Mouse (Mus musculus): Measurements from ENCODE around the gene Hey2. TPM values are rescaled to one million over a fixed set of nuclear protein-coding genes. Genes with fewer than 3 reads are reported as not detected.
A peak's percentile ranks its signal among the peaks of the same experiment; 100 is the strongest.

Hey2 gene
- polyA plus RNA-seq (2012; rRNA removed) = 21.2 and 21.6 TPM in 2 replicates

DNA sequence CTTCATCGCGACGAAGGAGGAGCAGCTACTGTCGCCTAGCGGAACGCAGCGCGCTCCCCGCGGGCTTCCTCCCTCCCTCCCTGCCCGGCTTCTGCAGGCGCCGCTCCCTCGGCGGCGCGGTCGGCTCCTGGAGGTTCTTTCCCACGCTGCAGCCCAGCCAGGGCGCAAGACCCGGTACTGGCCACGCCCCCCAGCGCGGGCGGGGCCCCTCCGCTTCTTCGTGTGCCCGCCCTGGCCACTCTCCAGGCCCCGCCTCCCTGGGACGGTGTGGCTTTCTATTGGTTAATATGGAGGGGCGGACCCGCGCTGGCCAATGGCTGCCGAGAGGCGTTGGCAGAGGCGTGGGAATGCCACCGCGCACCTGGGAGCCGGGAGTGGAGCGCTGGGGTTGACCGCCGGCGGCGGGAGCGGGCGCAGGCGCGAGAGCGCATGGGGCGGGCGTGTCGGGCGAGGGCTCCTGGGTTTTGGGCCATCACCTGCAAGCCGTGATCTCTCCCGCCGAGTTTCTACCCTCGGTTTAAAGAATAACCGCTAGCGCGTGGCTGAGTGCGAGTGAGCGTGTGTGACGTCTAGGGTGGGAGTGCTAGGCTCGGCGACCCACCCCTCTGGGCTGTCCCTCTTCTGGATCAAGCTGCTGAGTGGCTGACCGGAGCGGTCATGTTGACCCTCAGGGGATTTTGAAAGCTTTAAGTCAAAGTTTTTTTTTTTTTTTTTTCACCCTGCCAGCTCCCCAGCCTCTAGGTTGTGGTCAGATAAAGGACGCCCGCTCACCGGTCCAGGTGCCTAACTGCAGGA, at the start of gene Hey2:
TSS of gene Hey2 (minus strand) at position 159 of the 795 bp plus-strand sequence.
- DNase-seq (ENCODE audit: extremely low spot score in 1 of 2, low spot score in 1 of 2) = peak; percentile 94 to 98

DNA sequence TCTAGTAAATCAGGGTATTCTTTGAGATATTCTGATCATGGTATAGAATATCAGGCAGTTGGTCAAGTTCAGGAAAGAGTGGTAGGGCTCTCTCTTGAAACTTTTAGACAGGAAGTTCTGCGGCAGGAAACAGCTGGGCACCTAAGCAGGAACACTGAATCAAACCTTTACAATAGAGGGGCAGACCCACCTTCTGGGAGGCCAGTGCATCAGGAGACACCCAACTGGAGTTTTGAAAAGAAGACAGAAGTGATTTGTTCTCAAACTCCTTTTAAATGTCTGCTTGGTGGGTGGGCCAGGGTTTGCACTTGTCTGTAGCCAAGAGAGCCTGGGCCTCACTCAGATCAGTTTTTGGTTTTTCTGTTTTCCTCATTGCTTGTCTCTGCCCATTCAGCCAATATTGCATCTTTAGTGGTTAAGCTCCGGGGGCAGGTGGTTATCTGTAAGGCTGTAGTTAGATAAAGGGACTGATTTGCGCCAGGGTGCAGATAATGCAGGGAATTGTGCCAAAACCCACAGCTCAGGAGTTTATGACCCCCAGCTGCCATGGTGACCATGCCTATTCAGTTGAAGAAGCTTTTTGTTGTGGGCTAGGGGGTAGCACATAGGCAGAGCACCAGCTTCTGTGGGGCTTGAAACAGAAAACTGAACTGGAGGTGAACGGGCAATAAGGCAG, 40.6 kb upstream of the Hey2 start:
- DNase-seq (ENCODE audit: extremely low spot score in 1 of 2, low spot score in 1 of 2) = no peak

DNA sequence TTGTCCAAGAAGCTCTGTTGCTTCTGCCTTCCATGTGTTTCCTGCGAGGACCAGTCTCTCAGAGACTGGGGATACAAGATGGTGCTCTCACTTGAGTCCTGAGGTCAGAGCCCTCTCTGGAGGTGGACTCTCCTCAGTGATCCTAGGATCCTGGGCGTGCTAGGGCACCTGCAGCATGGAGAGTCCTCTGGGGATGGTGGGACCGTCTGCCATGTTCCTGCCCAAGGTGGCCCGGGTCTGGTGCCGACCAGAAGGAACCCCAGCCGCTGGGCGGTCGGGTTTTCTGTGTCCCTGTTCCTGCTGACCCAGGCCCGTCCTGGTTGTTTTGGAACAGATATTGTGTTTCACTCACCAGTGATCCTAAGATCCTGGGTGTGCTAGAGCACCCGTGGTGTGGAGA, 38.5 kb upstream of the Hey2 start:
- DNase-seq (ENCODE audit: extremely low spot score in 1 of 2, low spot score in 1 of 2) = no peak

DNA sequence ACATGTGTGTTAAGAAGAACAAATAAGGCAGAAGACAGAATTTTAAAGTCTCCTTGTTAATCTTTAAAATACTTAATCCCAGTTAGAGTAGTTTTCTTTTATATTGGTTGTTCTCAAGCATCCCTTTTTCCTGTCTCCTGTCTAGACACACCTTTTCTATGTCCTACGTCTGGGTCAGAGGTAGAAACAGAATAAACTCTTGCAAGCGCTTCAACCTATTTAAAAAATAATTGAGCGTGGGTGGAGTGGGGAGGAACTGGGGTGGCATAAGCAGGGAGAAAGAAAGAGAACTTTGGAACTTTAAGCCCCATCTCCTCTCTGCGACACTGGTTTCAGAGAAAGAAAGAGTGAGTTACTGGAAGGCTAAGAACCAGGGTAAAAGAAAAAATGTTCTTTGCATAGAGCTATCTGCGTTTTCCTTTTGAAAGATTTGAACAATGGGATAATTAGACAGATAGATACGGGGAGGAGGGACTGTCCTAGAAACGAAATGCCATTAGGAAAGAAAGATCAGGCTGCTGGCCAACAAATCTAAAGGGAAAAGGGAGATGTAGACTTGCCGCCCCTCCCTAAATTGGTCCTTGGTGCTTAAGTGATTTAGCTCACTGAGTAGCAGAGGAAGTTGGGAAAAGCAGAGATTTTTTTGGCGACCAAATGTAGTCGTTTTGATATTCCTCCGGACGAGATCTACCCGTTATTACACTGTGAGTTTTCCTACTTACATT, 2.7 kb upstream of the Hey2 start:
- DNase-seq (ENCODE audit: extremely low spot score in 1 of 2, low spot score in 1 of 2) = no peak

DNA sequence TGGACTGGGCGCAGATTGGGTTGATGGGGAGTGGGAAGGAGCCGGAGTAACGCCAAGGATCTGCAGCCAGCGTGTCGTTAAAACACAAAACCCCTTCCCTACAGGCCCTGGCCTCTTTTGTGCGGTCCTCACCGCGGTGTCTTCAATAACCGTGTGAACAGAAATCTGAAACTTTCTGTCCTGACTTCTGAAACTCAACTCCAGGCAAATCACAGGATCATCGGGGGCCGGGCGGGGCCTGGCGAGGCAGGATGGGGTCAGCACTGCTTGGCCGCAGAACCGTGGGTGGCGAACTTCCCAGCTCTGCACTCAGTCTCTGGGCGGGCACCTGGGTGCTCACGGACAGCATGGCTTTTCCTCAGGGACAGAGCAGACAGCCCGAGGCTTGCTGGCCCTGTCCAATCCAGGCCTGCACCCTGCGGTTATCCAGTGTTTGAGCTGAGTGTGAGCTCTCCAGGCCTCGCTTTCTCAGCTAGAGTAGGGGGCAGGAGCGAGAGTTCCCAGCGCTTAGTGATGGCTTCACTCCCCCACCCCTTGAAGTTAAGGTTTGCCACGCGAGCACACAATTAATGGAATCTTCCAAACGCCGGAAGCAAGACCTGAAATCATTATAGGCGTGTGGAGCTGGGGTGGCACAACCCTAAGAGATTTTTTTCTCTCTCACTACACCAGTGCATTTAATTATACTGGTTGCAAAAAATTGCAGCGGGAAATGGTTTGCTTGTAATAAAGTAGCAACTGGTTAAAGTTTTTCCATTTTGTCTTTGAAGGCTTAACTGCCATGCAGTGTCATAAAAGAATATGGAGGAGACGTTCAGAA, 1.8 kb upstream of the Hey2 start:
- DNase-seq (ENCODE audit: extremely low spot score in 1 of 2, low spot score in 1 of 2) = no peak

DNA sequence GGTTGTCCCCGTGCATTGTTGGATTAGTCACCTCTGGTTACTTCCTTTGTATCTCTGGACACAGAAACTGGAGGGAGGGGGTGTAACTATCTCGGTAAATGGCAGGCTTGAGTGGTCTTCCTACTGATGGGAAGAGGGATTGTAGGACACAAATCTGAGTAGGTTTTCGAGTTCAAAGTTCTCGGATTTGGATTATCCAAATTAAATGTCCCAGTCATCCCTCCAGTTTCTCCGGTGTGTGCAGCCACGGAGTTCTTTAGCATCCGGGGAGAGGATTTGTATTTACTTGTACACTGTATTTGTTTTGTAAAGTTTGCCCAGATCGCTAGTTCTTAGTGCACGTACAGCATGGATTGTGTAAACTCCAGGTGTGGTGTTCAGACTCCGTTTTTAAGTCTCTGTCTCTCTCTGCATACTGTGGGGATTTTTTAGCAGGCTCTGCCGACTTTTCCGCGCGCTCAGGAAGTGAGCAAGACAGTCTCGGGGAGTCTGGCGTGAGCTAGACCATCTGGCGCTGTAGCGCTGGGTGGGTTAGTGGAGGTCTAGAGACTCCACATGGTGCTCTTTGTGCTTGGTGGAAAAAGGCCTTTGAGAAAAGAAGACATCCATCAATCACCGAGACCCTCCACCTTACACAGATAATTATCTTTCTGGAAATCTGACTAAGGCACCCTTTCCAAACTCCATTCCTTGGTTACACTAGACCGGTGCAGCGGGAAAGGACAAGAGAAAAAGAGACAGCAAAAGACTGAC, 1.0 kb upstream of the Hey2 start:
- DNase-seq (ENCODE audit: extremely low spot score in 1 of 2, low spot score in 1 of 2) = peak in 1 of 2 experiments; percentile 30

DNA sequence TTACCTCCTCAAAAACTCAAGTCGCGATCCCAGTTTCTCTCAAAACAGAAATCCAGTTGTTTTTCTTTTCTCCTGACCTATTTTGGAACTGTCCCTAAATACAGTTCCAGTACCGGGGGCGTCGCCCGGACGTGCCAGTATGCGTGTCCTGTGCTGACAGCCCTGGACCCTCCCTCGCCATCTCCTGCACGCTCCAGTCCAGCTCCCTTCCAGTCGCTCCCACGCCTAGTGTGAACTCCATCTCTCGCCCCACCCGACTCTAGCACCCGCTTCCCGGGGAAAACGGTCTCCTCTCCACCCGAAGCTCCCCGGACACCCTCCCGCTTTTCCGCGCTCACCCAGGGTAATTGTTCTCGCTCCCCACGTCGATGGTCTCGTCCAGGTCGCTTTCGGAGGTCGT, 373 bp downstream of the Hey2 start:
- no peak for DNase-seq (ENCODE audit: extremely low spot score in 1 of 2, low spot score in 1 of 2)

DNA sequence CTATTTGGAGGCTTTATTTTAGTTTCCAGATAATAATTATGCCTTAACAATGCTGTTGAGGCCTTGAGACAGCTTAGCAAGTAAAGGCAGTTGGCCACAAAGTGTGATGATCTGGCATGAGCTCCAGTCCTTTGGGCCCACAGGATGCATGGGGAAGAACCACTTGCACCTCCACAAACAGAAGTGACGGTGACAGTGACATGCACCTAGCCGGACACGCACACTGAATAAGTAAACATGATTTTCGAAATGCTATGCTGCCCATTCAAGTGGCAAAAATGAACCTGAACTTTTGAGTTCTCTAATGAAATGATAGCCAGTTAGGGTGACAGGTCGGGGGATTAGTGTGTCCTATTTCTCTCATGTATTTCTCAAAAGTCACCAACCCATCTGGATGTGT, 1.8 kb downstream of the Hey2 start:
- DNase-seq (ENCODE audit: extremely low spot score in 1 of 2, low spot score in 1 of 2) = no peak

DNA sequence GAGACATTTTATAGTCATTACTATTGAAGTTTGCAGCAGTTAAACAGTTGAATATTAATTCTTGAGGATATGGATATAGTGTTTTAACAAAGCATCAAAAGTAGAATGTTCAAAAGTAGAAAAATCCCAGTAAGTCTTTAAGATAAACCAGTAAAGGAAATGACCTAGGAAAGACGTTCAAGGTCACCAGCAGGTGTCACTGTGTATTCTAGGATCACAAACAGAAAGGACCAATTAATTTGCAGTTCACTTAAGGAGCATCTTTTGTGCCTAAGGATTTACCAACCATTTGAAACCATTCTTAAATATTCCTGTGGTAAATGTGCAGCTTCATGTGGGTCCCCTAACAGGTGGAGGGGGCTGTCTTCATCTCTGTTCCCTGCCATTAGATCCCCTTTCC, 4.4 kb downstream of the Hey2 start:
- no peak for DNase-seq (ENCODE audit: extremely low spot score in 1 of 2, low spot score in 1 of 2)

DNA sequence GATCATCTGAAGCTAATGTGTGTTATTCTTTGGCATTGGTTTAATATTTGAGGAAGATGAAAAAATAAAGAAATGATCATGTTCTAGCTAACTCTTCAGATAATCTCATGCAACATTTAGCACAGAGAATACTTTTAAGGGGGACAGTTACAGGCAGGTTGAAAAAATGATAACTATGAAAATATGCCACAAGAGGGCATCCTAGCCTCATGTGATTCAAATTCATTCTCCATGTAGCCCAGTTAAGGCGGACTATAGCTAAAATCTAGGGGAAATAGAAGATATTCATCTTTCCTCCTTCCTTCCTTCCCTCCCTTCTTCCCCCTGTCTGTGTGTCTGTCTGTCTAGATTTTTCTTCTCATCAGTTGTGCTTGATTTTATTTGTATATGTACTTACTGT, 17.6 kb downstream of the Hey2 start:
- DNase-seq (ENCODE audit: extremely low spot score in 1 of 2, low spot score in 1 of 2) = peak in 1 of 2 experiments; percentile 87

DNA sequence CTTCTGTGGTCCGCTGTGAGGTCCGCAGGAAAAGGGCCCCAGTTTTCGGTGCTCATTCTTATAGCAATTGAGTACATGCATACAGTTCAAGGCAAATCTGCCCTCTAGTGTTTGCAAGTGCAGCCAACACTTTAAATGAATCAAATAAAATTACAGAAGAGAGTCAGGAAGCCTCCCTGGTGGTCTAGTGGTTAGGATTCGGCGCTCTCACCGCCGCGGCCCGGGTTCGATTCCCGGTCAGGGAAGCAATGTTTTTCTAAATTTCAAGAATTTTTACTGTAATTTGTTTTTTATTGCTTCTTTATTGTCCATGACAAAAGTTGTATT, 31.7 kb downstream of the Hey2 start:
- peak; percentile 76 to 100 for DNase-seq (ENCODE audit: extremely low spot score in 1 of 2, low spot score in 1 of 2)

DNA sequence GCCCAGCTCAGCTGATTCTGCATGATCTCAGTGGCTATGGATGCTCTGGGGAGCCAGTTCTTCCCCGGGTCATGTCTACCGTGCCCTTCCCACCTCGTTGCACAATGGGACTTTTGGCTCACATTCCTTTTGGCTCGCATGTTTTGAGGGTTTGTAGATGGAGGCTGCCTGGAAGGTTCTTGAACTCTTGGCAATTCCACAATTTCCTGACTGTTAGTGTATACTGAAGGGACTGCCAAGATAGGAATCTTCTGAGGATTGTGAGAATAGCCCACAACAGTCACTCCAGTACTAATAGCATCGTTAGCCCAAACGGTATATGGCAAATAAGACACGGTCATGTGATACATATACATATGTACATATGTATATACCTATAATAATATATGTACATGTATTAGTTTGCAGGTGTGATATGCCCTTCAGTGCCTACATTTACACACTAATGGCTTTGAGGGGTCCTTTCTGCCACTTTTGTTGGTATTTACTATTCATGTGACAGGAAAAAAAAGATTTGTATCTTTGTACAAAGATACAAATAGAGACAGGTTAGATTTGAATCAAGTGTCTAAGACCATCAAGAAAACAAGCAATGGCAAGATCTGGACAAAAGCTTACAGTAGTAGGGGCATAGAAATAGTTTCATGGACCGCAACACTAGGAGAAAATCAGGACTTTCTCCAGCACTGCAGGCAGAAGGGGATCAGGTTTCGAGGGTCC, 32.2 kb downstream of the Hey2 start:
- peak in 1 of 2 experiments; percentile 19 for DNase-seq (ENCODE audit: extremely low spot score in 1 of 2, low spot score in 1 of 2)

DNA sequence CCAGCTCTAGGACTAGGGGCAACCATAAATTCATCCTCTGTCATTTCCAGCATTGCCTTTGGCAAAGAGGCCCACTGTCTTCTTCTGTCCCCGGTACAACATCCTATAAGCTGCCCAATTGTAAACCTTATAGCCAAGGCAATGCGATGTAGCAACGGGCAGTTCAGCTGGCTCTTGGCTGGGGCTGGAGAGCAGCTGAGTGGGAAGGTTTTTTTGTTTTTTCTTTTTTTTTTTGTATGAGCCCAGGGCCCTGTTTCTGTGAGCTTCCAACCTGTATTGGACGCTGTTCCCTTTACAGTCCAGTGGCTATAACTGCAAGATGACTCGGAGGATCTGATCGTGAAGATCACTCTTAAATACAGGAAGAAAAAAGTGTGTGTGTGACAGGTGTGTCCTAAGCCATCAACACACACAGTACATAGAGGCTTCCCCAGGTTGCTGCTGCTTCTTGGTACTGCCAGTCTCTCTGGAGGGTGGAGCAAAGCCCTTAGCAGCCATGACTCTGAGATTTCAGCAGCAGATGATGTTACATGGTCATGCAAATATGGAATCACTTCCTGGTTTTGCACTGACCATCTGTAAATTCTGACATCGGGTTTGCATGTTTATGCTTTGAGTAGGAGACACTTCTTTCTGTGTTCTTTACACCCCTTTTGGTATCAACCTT, 38.9 kb downstream of the Hey2 start:
- DNase-seq (ENCODE audit: extremely low spot score in 1 of 2, low spot score in 1 of 2) = peak in 1 of 2 experiments; percentile 51

DNA sequence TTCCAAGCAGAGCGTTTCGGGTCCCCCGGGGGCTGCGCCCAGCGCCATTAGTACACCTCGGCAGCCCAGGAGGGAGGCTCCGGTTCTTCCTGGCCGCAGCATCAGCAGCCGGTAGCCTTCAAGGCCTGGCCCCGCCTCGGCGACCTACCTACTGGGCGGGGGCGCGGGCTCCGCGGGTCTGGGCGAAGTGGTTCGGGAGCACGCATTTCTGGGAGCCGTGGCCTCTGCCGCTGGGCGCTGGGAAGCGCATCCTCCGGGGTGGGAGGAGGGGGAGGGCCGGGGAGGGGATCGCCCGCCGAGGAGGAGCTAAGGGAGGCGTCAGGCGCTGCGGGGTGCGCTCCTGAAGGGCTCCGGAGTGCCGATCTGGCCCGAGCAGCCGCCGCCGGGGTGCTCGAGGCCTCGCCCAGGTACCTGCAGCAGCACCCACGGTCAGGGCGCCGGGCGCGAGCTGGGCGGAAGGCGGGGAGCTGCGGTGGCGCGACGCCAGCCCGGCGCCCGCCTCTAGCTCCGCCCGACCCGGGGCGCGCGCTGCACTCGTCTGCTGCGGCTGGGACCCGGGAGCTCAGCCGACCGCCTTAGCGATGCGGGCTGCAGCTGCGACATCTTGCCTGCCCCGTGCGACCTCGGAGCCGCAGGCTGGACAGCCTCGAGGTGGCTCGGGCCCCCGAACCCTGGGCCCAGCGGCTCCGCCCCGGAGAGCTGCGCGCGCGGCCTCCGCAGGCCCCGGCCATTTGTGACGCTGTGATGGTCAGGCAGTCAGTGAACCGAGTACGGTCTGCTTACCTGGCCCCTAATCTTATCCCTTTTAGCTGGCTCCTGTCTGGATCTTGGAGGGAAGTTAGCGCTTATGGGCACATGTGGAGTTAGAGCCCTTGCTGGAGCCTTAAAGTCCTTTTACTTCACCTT, 39.7 kb downstream of the Hey2 start, which contains the start of gene Ncoa7:
TSS of gene Ncoa7 (minus strand) at position 646 of the 906 bp plus-strand sequence.
- DNase-seq (ENCODE audit: extremely low spot score in 1 of 2, low spot score in 1 of 2) = peak; percentile 52 to 71

DNA sequence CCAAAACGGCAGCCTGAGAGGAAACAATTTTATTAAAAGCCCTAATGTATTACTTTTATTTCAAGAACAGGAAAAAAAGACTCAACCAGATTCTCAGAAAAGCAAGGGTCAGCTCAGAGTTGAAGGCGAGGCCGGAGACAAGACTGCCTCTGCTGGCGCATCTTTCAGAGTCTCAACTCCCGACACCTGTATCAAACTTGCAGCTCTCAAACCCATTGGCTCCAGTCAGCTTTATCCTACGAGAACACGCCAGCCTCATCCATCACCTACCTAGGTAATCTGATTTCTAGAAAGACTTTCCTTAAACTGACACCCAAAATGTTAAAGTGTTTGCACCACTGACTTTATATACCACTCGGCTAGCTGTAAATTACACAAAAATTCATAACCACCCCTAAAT, 40.6 kb downstream of the Hey2 start:
- peak in 1 of 2 experiments; percentile 56 for DNase-seq (ENCODE audit: extremely low spot score in 1 of 2, low spot score in 1 of 2)

DNA sequence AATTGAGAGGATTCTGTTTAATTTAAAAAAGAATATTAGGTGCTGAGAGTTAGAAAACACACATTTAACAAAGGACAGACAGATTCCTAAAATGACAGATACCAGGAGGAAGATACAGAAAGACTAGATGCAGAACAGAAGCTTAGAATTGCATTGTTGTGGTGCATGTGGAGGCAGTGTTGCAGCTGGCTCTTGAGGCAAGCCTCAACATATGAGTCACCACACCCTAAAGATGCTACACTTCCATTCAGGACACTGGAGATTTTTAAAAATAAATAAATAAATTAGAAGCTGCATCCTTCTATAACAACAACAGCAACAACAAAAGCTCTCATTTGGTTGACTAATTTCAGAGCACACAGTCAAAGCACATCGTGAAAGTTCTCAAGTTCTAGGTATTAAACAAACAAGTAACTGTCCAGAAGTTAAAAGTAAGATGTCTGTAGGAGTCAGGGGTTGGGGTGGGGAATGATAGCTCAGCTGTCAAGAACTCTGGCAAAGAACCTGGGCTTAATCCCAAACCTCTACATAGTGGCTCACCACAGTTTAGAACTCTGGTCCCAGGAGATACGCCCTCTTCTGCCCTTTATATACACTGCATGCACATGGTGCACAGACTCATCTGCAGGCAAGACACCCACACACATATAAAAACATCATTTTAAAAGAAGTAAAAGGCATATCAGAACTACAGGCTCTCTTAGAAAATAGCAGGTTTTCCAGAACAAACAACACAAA, 42.7 kb downstream of the Hey2 start:
- DNase-seq (ENCODE audit: extremely low spot score in 1 of 2, low spot score in 1 of 2) = no peak

All from frontal cortex, adult 2 months (tissue).